Mouse (Mus musculus) liver, adult 2 months (tissue): ENCODE data around the gene Cux2.

Source experiments
- CTCF ChIP-seq: fragments of 200-500 bp; IDR thresholded peaks from 2 replicates; pipeline ENCODE4 v1.5.1; 2011; ENCODE audit warnings: low read depth, low read length, control low read depth
- POLR2A ChIP-seq: fragments of 200-500 bp; IDR thresholded peaks from 2 replicates; pipeline ENCODE4 v1.6.1; 2011; ENCODE audit warnings: low read length, control low read depth; ENCODE audit not compliant: insufficient read depth; ENCODE audit errors: extremely low read depth

DNA sequence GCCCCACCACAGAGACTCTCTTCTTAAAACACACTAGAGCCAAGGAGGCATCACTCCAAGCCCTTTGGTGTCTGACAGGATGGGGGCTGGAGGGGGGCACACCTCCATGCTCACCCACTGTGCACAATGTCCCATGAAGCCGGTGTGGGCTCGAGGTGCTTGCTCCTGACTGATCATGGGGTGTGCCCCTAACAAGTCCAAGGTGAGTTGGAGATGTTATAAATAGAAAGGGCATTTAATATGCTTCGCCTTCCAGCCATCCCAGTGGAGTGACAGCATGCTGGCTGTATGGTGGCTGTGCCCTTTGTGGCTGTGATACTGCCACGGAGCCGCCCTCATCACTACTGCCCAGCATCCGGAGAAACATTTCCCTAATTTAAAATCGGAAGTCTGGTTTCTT lies 87.5 kb downstream of the Cux2 start:
- TF ChIP-seq POLR2A: no peak
- no peak for TF ChIP-seq CTCF
